Mouse (Mus musculus) hindbrain, embryonic 13.5 days (tissue): ENCODE data around the gene Cdc45. TPM values are rescaled to one million over a fixed set of nuclear protein-coding genes. Genes with fewer than 3 reads are reported as not detected.

Source experiments
- ATAC-seq: fragments of 200-750 bp; cut with Nextera tagmentation; 2 replicates; pipeline ENCODE4 v1.8.0; 2017; ENCODE audit warnings: moderate TSS enrichment; ENCODE audit not compliant: low FRiP score
- H3K27ac ChIP-seq: fragments of 300-500 bp; sonication (generic); 2 replicates; pipeline ENCODE4 v1.5.1; 2015; ENCODE audit warnings: inconsistent platforms, mild to moderate bottlenecking, moderate library complexity
- H3K27me3 ChIP-seq: fragments of 300-500 bp; sonication (generic); 2 replicates; pipeline ENCODE4 v1.6.1; 2015; ENCODE audit warnings: mild to moderate bottlenecking, inconsistent platforms
- H3K36me3 ChIP-seq: fragments of 300-500 bp; sonication (generic); 2 replicates; pipeline ENCODE4 v1.6.1; 2015; ENCODE audit warnings: mild to moderate bottlenecking, inconsistent platforms
- H3K4me1 ChIP-seq: fragments of 300-500 bp; sonication (generic); replicated peaks from 2 replicates; pipeline ENCODE4 v1.6.1; 2015; ENCODE audit warnings: inconsistent platforms
- H3K4me2 ChIP-seq: fragments of 300-500 bp; sonication (generic); 2 replicates; pipeline ENCODE4 v1.6.1; 2015; ENCODE audit warnings: inconsistent platforms, mild to moderate bottlenecking, moderate library complexity
- H3K4me3 ChIP-seq: fragments of 300-500 bp; sonication (generic); 2 replicates; pipeline ENCODE4 v1.5.1; 2015; ENCODE audit warnings: mild to moderate bottlenecking, inconsistent platforms
- H3K9ac ChIP-seq: fragments of 300-500 bp; sonication (generic); 2 replicates; pipeline ENCODE4 v1.6.1; 2015; ENCODE audit warnings: mild to moderate bottlenecking, inconsistent platforms
- H3K9me3 ChIP-seq: fragments of 300-500 bp; sonication (generic); 2 replicates; pipeline ENCODE4 v1.6.1; 2016; ENCODE audit warnings: inconsistent platforms
- WGBS: fragments of 180-500 bp; shearing (Covaris S2); methylation state at CpG from one replicate; pipeline ENCODE4 v1.1.7; 2015; 5-methylcytosine and 5-hydroxymethylcytosine counted together
- polyA plus RNA-seq: library from polyadenylated mRNA; unstranded; fragments of >200 nt; fragmentation: Nextera tagmentation; extraction: Ambion mirVana; gene quantifications from 2 replicates; pipeline ENCODE4 v1.2.1, GENCODE M21; 2015

The Cdc45 gene
- polyA plus RNA-seq, 1 experiment from 2014 or later: 12.3 TPM

GRCm38 (mm10) chr16:18785485-18785884 lies 26.3 kb downstream of the Cdc45 start:
- H3K27ac ChIP-seq: no peak overlapping the region
- peaks cover 11% of the 10 kb centered on the region for H3K36me3 ChIP-seq

DNA sequence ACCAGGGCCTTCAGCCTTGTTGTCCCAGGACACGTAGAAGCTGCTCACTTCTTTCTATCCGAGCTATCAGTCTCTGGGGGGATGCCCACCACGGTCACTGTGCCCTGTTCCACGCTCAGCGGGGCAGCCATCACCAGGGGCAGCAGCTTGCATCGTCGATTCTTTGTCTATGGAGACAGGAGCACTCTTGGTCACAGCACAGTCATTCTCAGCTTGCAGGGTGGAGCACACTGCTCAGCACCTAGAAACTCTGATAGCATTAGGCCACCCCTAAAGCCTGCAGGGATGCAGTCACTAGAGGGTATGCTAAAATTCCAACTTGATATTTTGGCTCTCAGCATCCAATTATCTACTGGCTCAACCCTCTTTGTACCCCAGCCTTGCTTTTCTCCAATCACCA lies 26.8 kb downstream of the Cdc45 start:
- Histone ChIP-seq H3K9me3 (no peaks in the 10 kb centered on the region), H3K36me3 (peaks cover 11% of the 10 kb centered on the region), H3K4me3 (no peak overlapping the region), H3K27me3 (peaks cover 2% of the 10 kb centered on the region), H3K9ac (no peak overlapping the region), H3K4me1 (no peaks in the 10 kb centered on the region), H3K27ac (no peak overlapping the region), H3K4me2 (no peak overlapping the region)
- no peak for ATAC-seq
- WGBS: 93% methylated on average over 7 of the region's 7 CpGs

More at GRCm38 (mm10) chr16:18785485-18785884, 26.3 kb downstream of the Cdc45 start:
- WGBS: 81% methylated on average over 1 of the region's 1 CpGs
- no peaks in the 10 kb centered on the region for H3K9me3 ChIP-seq
- H3K4me3 ChIP-seq: no peak overlapping the region
- no peak for ATAC-seq
- no peak overlapping the region for H3K9ac ChIP-seq
- H3K4me1 ChIP-seq: no peaks in the 10 kb centered on the region
- H3K4me2 ChIP-seq: no peak overlapping the region
- H3K27me3 ChIP-seq: no peaks in the 10 kb centered on the region

DNA sequence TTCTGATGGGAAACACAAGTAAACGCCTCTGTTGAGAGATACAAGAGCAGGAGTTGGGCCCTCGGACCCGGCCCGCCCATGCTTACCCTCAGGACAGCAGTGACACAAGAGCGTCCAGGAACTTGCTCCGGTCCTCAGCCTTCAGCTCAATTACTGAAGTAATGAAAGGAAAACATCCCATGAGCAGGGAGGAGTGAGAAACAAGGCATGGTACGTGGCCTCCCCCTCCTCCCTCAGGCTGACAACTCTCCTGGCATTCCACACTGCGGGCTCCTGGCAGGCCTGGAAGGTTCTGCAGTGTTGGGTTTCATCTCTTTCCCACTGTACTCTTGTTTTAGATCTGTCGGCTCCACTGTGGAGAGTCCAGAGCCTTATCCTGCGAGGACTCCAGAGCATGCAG lies 30.0 kb downstream of the Cdc45 start:
- H3K36me3 ChIP-seq: peaks cover 5% of the 10 kb centered on the region; the same call in 1 of the 2 replicates
- WGBS: 95% methylated on average over 10 of the region's 10 CpGs
- ATAC-seq: no peak

GRCm38 (mm10) chr16:18778461-18778860 lies 33.3 kb downstream of the Cdc45 start:
- H3K4me3 ChIP-seq: peak overlapping the region; percentile 47; the same call in 1 of the 2 replicates
- no peak for ATAC-seq

More for the DNA sequence above, 30.0 kb downstream of the Cdc45 start:
- peaks cover 13% of the 10 kb centered on the region for H3K4me1 ChIP-seq
- no peaks in the 10 kb centered on the region for H3K9me3 ChIP-seq
- H3K9ac ChIP-seq: no peak overlapping the region
- H3K27me3 ChIP-seq: peaks cover 34% of the 10 kb centered on the region
- no peak overlapping the region for H3K4me3 ChIP-seq
- H3K4me2 ChIP-seq: no peak overlapping the region
- no peak overlapping the region for H3K27ac ChIP-seq

DNA sequence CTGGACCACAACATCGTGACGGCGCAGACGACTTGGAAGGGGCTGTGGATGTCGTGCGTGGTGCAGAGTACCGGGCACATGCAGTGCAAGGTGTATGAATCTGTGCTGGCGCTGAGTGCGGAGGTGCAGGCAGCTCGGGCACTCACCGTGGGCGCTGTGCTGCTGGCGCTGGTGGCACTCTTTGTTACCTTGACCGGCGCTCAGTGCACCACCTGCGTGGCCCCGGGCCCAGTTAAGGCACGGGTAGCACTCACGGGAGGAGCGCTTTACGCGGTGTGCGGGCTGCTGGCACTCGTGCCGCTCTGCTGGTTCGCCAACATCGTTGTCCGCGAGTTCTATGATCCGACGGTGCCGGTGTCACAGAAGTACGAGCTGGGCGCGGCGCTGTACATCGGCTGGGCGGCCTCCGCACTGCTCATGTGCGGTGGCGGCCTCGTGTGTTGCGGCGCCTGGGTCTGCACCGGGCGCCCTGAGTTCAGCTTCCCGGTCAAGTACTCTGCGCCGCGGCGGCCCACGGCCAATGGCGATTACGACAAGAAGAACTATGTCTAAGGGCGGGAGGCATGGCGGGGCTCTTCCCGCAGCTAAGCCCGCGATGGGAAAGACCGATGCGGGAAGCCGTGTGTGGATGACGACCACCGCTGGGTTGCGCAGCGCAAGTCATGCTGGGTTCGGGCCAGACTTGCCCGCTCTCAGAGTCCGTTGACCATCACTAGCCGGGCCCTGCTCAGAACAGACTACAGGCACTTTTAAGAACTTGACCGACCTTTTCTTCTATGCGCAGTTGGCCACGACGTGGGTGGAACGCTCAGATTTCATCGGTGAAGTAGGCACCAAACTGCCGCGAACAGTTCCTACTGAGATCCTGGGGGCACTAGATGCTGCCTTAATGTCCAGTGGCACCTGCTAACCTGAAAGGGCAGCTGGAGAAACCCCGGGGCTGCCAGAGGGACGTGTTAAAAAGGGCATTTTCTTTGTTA lies 34.4 kb downstream of the Cdc45 start:
- ATAC-seq: peak; percentile 65
- WGBS: 2% methylated on average over 80 of the region's 80 CpGs
- H3K4me3 ChIP-seq: peak overlapping the region; percentile 47
- no peaks in the 10 kb centered on the region for H3K36me3 ChIP-seq
- H3K27ac ChIP-seq: peak overlapping the region; percentile 66
- H3K9me3 ChIP-seq: no peaks in the 10 kb centered on the region
- peaks cover 20% of the 10 kb centered on the region for H3K4me1 ChIP-seq
- peaks cover 57% of the 10 kb centered on the region for H3K27me3 ChIP-seq
- peak overlapping the region; percentile 69 for H3K4me2 ChIP-seq
- H3K9ac ChIP-seq: peak overlapping the region; percentile 65

More at GRCm38 (mm10) chr16:18778461-18778860, 33.3 kb downstream of the Cdc45 start:
- Histone ChIP-seq H3K36me3 (no peaks in the 10 kb centered on the region), H3K4me1 (peaks cover 20% of the 10 kb centered on the region), H3K9me3 (no peaks in the 10 kb centered on the region), H3K27me3 (peaks cover 57% of the 10 kb centered on the region), H3K27ac (peak overlapping the region; percentile 44; the same call in 1 of the 2 replicates), H3K9ac (no peak overlapping the region; the same call in 1 of the 2 replicates), H3K4me2 (no peak overlapping the region)
- 60% methylated on average over 2 of the region's 2 CpGs for WGBS

DNA sequence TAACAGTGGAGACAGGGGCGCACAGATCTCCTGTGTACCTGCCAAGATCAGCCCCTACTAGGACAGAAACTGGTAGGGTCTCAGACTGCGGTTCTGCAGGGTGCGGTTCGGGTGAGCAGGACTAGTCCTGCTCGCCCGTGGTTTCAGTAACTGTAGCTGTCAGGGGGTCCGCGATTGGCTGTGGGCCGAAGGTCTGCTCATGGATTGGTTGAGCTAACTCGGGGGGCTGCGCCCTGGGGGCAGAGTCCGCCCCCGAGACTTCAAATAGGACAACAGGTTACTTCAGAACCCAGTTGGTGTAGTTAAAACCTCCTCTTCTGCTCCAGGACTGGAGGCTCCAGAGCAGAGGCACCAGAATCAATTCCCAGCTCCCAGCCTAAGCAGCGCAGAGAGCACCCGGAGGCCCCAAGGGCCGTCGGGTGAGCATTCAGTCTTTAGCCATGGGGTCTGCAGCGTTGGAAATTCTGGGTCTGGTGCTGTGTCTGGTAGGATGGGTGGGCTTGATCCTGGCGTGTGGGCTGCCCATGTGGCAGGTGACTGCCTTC lies 35.2 kb downstream of the Cdc45 start, which contains the start of gene Cldn5:
Cldn5 (plus strand) TSS at position 292 of the 545 bp plus-strand sequence.
- WGBS: 3% methylated on average over 19 of the region's 19 CpGs
- Histone ChIP-seq H3K27ac (peak within 1 kb of the TSS; percentile 66), H3K4me1 (peaks cover 20% of the 10 kb centered on the region), H3K4me2 (peak within 1 kb of the TSS; percentile 69), H3K9me3 (no peaks in the 10 kb centered on the region), H3K4me3 (peak within 1 kb of the TSS; percentile 47), H3K9ac (peak within 1 kb of the TSS; percentile 65), H3K36me3 (no peaks in the 10 kb centered on the region), H3K27me3 (peaks cover 57% of the 10 kb centered on the region)
- ATAC-seq: peak; percentile 53

- H3K27ac ChIP-seq: no peak overlapping the region
- 23% methylated on average over 18 of the region's 18 CpGs for WGBS
- peak overlapping the region; percentile 47 for H3K4me3 ChIP-seq
- ATAC-seq: no peak
- H3K9me3 ChIP-seq: no peaks in the 10 kb centered on the region
- H3K4me2 ChIP-seq: peak overlapping the region; percentile 69
- H3K4me1 ChIP-seq: peaks cover 20% of the 10 kb centered on the region
- H3K36me3 ChIP-seq: no peaks in the 10 kb centered on the region
- peaks cover 57% of the 10 kb centered on the region for H3K27me3 ChIP-seq
- no peak overlapping the region for H3K9ac ChIP-seq
Observed at GRCm38 (mm10) chr16:18775621-18776555, 35.9 kb downstream of the Cdc45 start.

DNA sequence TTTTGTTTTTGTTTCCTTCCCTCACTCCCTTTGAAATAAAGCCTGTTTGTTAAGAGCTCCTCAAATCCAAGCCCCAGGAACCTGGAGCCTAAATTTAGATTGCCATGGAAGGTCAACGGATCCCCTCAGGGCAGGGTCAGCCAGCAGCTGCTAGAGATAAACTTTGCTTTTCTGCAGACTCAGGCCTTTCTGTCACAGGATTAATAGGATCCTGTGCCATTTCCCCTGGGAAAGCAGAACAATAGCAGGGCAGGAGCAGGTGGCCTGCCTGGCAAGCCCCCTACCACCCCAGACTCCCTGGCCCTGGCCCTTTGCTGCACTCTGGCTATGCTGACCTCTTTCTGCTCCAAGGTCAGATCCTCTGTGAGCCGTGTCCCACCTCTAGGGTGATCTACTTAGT lies 37.9 kb downstream of the Cdc45 start:
- H3K9ac ChIP-seq: peak overlapping the region; percentile 40; the same call in 1 of the 2 replicates
- ATAC-seq: no peak
- 16% methylated on average over 2 of the region's 2 CpGs for WGBS

DNA sequence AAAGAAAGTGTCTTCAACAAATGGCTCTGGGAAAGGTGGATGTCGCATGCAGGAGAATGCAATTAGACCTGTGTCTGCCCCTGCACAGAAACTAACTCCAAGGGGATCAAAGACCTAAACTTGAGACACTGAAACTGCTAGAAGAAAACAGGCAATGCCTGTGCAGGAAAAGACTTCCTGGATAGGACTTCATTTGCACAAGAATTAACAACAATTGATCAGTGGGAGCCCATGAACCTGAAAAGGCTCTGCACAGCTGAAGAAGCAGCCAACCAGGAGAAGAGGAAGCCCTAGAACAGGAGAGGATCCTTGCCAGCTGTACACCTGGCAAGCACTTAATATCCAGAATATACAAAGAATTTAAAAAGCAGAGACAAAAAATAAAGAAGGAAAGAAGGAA lies 42.3 kb downstream of the Cdc45 start:
- Histone ChIP-seq H3K4me3 (no peak overlapping the region), H3K27ac (no peak overlapping the region), H3K36me3 (no peaks in the 10 kb centered on the region), H3K9me3 (no peaks in the 10 kb centered on the region), H3K4me1 (no peaks in the 10 kb centered on the region), H3K9ac (no peak overlapping the region), H3K4me2 (no peak overlapping the region), H3K27me3 (peaks cover under 1% of the 10 kb centered on the region; the same call in 1 of the 2 replicates)
- no peak for ATAC-seq
- 55% methylated on average over 1 of the region's 1 CpGs for WGBS

More for the DNA sequence above, 37.9 kb downstream of the Cdc45 start:
- Histone ChIP-seq H3K4me3 (no peak overlapping the region), H3K36me3 (no peaks in the 10 kb centered on the region), H3K4me1 (peaks cover 20% of the 10 kb centered on the region), H3K9me3 (no peaks in the 10 kb centered on the region), H3K4me2 (no peak overlapping the region), H3K27me3 (peaks cover 45% of the 10 kb centered on the region), H3K27ac (no peak overlapping the region)

- H3K9ac ChIP-seq: no peak overlapping the region
- no peak overlapping the region for H3K4me3 ChIP-seq
- H3K9me3 ChIP-seq: no peaks in the 10 kb centered on the region
- ATAC-seq: no peak
- no peak overlapping the region for H3K4me2 ChIP-seq
- WGBS: 74% methylated on average over 4 of the region's 4 CpGs
- H3K27ac ChIP-seq: no peak overlapping the region
- no peaks in the 10 kb centered on the region for H3K27me3 ChIP-seq
- no peaks in the 10 kb centered on the region for H3K36me3 ChIP-seq
- no peaks in the 10 kb centered on the region for H3K4me1 ChIP-seq
Observed at GRCm38 (mm10) chr16:18766390-18766789, 45.4 kb downstream of the Cdc45 start.

GRCm38 (mm10) chr16:18762960-18763359 lies 48.8 kb downstream of the Cdc45 start:
- Histone ChIP-seq H3K4me2 (no peak overlapping the region), H3K27me3 (no peaks in the 10 kb centered on the region), H3K4me1 (no peaks in the 10 kb centered on the region), H3K4me3 (no peak overlapping the region), H3K27ac (no peak overlapping the region), H3K36me3 (no peaks in the 10 kb centered on the region), H3K9me3 (no peaks in the 10 kb centered on the region), H3K9ac (no peak overlapping the region)
- WGBS: 80% methylated on average over 3 of the region's 3 CpGs
- no peak for ATAC-seq
